Mouse (Mus musculus): ENCODE measurements around the gene 4930451I11Rik. TPM values are rescaled to one million over a fixed set of nuclear protein-coding genes. Genes with fewer than 3 reads are reported as not detected.
A peak's percentile ranks its signal among the peaks of the same experiment; 100 is the strongest.

4930451I11Rik gene
- total and polyA plus RNA-seq, 2 experiments, result not detected

- TF ChIP-seq CTCF (IDR thresholded peaks at IDR 0.05; ENCODE audit: low read depth, low read length) (no peak), POLR2A (IDR thresholded peaks at IDR 0.05; ENCODE audit: extremely low read depth, insufficient read depth, low read length) (no peak)
- Histone ChIP-seq H3K4me1 (ENCODE audit: control insufficient read depth, insufficient read depth, low read length) (0 out of 2 replicates have a peak, but pooled peaks cover 3% of the 10 kb centered on the region), H3K27ac (replicated peaks; ENCODE audit: insufficient read depth, low read depth, low read length) (no peak overlapping the region), H3K79me2 (ENCODE audit: control insufficient read depth, insufficient read depth, low read length) (peaks cover 3% of the 10 kb centered on the region; the same call in 1 of the 2 replicates), H3K36me3 (ENCODE audit: control insufficient read depth, insufficient read depth, low read length) (no peaks in the 10 kb centered on the region), H3K27me3 (ENCODE audit: control insufficient read depth, insufficient read depth, low read length) (no peaks in the 10 kb centered on the region), H3K4me3 (ENCODE audit: insufficient read depth, low read depth, low read length) (no peak overlapping the region), H3K9ac (ENCODE audit: low read depth, low read length) (no peak overlapping the region)
- 91% methylated on average over 11 of the region's 11 CpGs for WGBS
- no peak for DNase-seq (ENCODE audit: extremely low read depth, low read depth, low spot score)
Observed at GRCm38 (mm10) chr7:126802134-126802889, 29.1 kb downstream of the 4930451I11Rik start.

GRCm38 (mm10) chr7:126801057-126801422 is 30.4 kb downstream of the 4930451I11Rik start:
- Histone ChIP-seq H3K4me3 (ENCODE audit: insufficient read depth, low read depth, low read length) (no peak overlapping the region), H3K9ac (ENCODE audit: low read depth, low read length) (no peak overlapping the region), H3K79me2 (ENCODE audit: control insufficient read depth, insufficient read depth, low read length) (peaks cover 3% of the 10 kb centered on the region; the same call in 1 of the 2 replicates), H3K27me3 (ENCODE audit: control insufficient read depth, insufficient read depth, low read length) (no peaks in the 10 kb centered on the region), H3K4me1 (ENCODE audit: control insufficient read depth, insufficient read depth, low read length) (0 out of 2 replicates have a peak, but pooled peaks cover 3% of the 10 kb centered on the region), H3K27ac (replicated peaks; ENCODE audit: insufficient read depth, low read depth, low read length) (no peak overlapping the region), H3K36me3 (ENCODE audit: control insufficient read depth, insufficient read depth, low read length) (peaks cover 7% of the 10 kb centered on the region; the same call in 1 of the 2 replicates)
- TF ChIP-seq POLR2A (IDR thresholded peaks at IDR 0.05; ENCODE audit: extremely low read depth, insufficient read depth, low read length), result no peak
- no peak for TF ChIP-seq CTCF (IDR thresholded peaks at IDR 0.05; ENCODE audit: low read depth, low read length)
- DNase-seq (ENCODE audit: extremely low read depth, low read depth, low spot score), result no peak
- 96% methylated on average over 16 of the region's 16 CpGs for WGBS

- Histone ChIP-seq H3K9ac (ENCODE audit: low read depth, low read length) (peak overlapping the region; percentile 79), H3K36me3 (ENCODE audit: control insufficient read depth, insufficient read depth, low read length) (peaks cover 10% of the 10 kb centered on the region; the same call in 1 of the 2 replicates), H3K4me1 (ENCODE audit: control insufficient read depth, insufficient read depth, low read length) (0 out of 2 replicates have a peak, but pooled peaks cover 3% of the 10 kb centered on the region), H3K79me2 (ENCODE audit: control insufficient read depth, insufficient read depth, low read length) (peaks cover 3% of the 10 kb centered on the region; the same call in 1 of the 2 replicates), H3K27me3 (ENCODE audit: control insufficient read depth, insufficient read depth, low read length) (no peaks in the 10 kb centered on the region), H3K4me3 (ENCODE audit: insufficient read depth, low read depth, low read length) (peak overlapping the region; percentile 60; the same call in 1 of the 2 replicates), H3K27ac (replicated peaks; ENCODE audit: insufficient read depth, low read depth, low read length) (peak overlapping the region; percentile 82)
- no peak for TF ChIP-seq POLR2A (IDR thresholded peaks at IDR 0.05; ENCODE audit: extremely low read depth, insufficient read depth, low read length)
- no peak for TF ChIP-seq CTCF (IDR thresholded peaks at IDR 0.05; ENCODE audit: low read depth, low read length)
- DNase-seq (ENCODE audit: extremely low read depth, low read depth, low spot score), result no peak
- 79% methylated on average over 5 of the region's 5 CpGs for WGBS
Observed at GRCm38 (mm10) chr7:126800269-126801056, 31.0 kb downstream of the 4930451I11Rik start.

- Histone ChIP-seq H3K36me3 (ENCODE audit: control insufficient read depth, insufficient read depth, low read length) (peaks cover 16% of the 10 kb centered on the region), H3K4me1 (ENCODE audit: control insufficient read depth, insufficient read depth, low read length) (0 out of 2 replicates have a peak, but pooled peaks cover 3% of the 10 kb centered on the region), H3K4me3 (ENCODE audit: insufficient read depth, low read depth, low read length) (peak overlapping the region; percentile 60), H3K27me3 (ENCODE audit: control insufficient read depth, insufficient read depth, low read length) (no peaks in the 10 kb centered on the region), H3K79me2 (ENCODE audit: control insufficient read depth, insufficient read depth, low read length) (peaks cover 3% of the 10 kb centered on the region; the same call in 1 of the 2 replicates), H3K27ac (replicated peaks; ENCODE audit: insufficient read depth, low read depth, low read length) (peak overlapping the region; percentile 82), H3K9ac (ENCODE audit: low read depth, low read length) (peak overlapping the region; percentile 79)
- DNase-seq (ENCODE audit: extremely low read depth, low read depth, low spot score), result no peak
- under 1% methylated on average over 38 of the region's 38 CpGs for WGBS
- TF ChIP-seq CTCF (IDR thresholded peaks at IDR 0.05; ENCODE audit: low read depth, low read length) (peak; percentile 59), POLR2A (IDR thresholded peaks at IDR 0.05; ENCODE audit: extremely low read depth, insufficient read depth, low read length) (peak; percentile 69; the same call in 1 of the 2 replicates)
Observed at GRCm38 (mm10) chr7:126799468-126800268, 31.8 kb downstream of the 4930451I11Rik start.

- 0% methylated on average over 36 of the region's 36 CpGs for WGBS
- H3K27ac ChIP-seq (replicated peaks; ENCODE audit: insufficient read depth, low read depth, low read length), result peak overlapping the region; percentile 82
Observed at GRCm38 (mm10) chr7:126799050-126799467, 32.4 kb downstream of the 4930451I11Rik start.

More at GRCm38 (mm10) chr7:126799050-126799467, 32.4 kb downstream of the 4930451I11Rik start:
- H3K27me3 ChIP-seq (ENCODE audit: control insufficient read depth, insufficient read depth, low read length), result no peaks in the 10 kb centered on the region
- peak; percentile 91 for DNase-seq (ENCODE audit: extremely low read depth, low read depth, low spot score)
- peaks cover 3% of the 10 kb centered on the region; the same call in 1 of the 2 replicates for H3K79me2 ChIP-seq (ENCODE audit: control insufficient read depth, insufficient read depth, low read length)
- peaks cover 17% of the 10 kb centered on the region for H3K36me3 ChIP-seq (ENCODE audit: control insufficient read depth, insufficient read depth, low read length)
- peak; percentile 98 for TF ChIP-seq POLR2A (IDR thresholded peaks at IDR 0.05; ENCODE audit: extremely low read depth, insufficient read depth, low read length)
- 0 out of 2 replicates have a peak, but pooled peaks have one; percentile 24 for TF ChIP-seq CTCF (IDR thresholded peaks at IDR 0.05; ENCODE audit: low read depth, low read length)
- peak overlapping the region; percentile 89 for H3K9ac ChIP-seq (ENCODE audit: low read depth, low read length)
- H3K4me1 ChIP-seq (ENCODE audit: control insufficient read depth, insufficient read depth, low read length), result 0 out of 2 replicates have a peak, but pooled peaks cover 3% of the 10 kb centered on the region
- peak overlapping the region; percentile 75 for H3K4me3 ChIP-seq (ENCODE audit: insufficient read depth, low read depth, low read length)
